Mouse (Mus musculus) liver, embryonic 15.5 days (tissue): ENCODE measurements around the gene Tmem108. TPM values are rescaled to one million over a fixed set of nuclear protein-coding genes. Genes with fewer than 3 reads are reported as not detected.

Source experiments
- ATAC-seq: fragments of 200-750 bp; cut with Nextera tagmentation; 2 replicates; pipeline ENCODE4 v1.8.0; 2017; ENCODE audit warnings: moderate number of reproducible peaks, mild to moderate bottlenecking, moderate library complexity; ENCODE audit not compliant: insufficient read depth
- H3K27ac ChIP-seq: fragments of 300-500 bp; sonication (generic); replicated peaks from 2 replicates; pipeline ENCODE4 v1.5.1; 2015; ENCODE audit warnings: mild to moderate bottlenecking, inconsistent platforms
- H3K27me3 ChIP-seq: fragments of 300-500 bp; sonication (generic); 2 replicates; pipeline ENCODE4 v1.6.1; 2015; ENCODE audit warnings: mild to moderate bottlenecking, inconsistent platforms
- H3K36me3 ChIP-seq: fragments of 300-500 bp; sonication (generic); replicated peaks from 2 replicates; pipeline ENCODE4 v1.6.1; 2015; ENCODE audit warnings: moderate library complexity, mild to moderate bottlenecking, inconsistent platforms
- H3K4me1 ChIP-seq: fragments of 300-500 bp; sonication (generic); replicated peaks from 2 replicates; pipeline ENCODE4 v1.6.1; 2015; ENCODE audit warnings: inconsistent platforms
- H3K4me2 ChIP-seq: fragments of 300-500 bp; sonication (generic); 2 replicates; pipeline ENCODE4 v1.6.1; 2015; ENCODE audit warnings: moderate library complexity, mild to moderate bottlenecking, inconsistent platforms
- H3K4me3 ChIP-seq: fragments of 300-500 bp; sonication (generic); replicated peaks from 2 replicates; pipeline ENCODE4 v1.5.1; 2015; ENCODE audit warnings: mild to moderate bottlenecking, inconsistent platforms
- H3K9ac ChIP-seq: fragments of 300-500 bp; sonication (generic); 2 replicates; pipeline ENCODE4 v1.6.1; 2015; ENCODE audit warnings: moderate library complexity, mild to moderate bottlenecking, inconsistent platforms
- H3K9me3 ChIP-seq: fragments of 300-500 bp; sonication (generic); replicated peaks from 2 replicates; pipeline ENCODE4 v1.6.1; 2016; ENCODE audit warnings: inconsistent platforms
- WGBS: fragments of 180-500 bp; shearing (Covaris S2); methylation state at CpG from one replicate; pipeline ENCODE4 v1.1.7; 2015; ENCODE audit warnings: mixed read lengths; ENCODE audit not compliant: insufficient replicate concordance; 5-methylcytosine and 5-hydroxymethylcytosine counted together
- polyA plus RNA-seq: library from polyadenylated mRNA; unstranded; fragments of >200 nt; fragmentation: Nextera tagmentation; extraction: Ambion mirVana; gene quantifications from 2 replicates; pipeline ENCODE4 v1.2.1, GENCODE M21; 2015

Tmem108 gene
- polyA plus RNA-seq, 1 experiment from 2014 or later = 1.1 TPM

DNA sequence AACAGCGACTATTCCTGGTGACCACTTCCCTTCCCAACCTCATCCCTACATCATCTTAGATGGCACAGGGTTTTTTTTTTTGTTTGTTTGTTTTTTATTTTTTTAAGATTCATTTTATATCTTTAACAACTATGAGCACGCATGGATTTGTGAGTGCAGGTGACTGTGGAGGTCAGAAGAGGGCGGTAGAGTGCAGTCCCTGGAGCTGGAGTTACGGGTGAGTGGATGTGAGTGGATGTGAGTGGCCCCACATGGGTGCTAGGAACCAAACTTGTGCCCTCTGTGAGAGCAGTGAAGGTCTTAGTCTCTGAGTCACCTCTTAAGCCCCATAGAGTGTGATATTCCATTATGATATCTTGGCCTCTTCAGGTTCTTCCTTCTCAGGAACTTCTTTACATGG lies 55.9 kb downstream of the Tmem108 start:
- no peaks in the 10 kb centered on the region for H3K36me3 ChIP-seq
- H3K4me3 ChIP-seq = no peak overlapping the region
- H3K4me2 ChIP-seq = no peak overlapping the region
- 69% methylated on average over 4 of the region's 4 CpGs for WGBS
- no peaks in the 10 kb centered on the region for H3K4me1 ChIP-seq
- no peaks in the 10 kb centered on the region for H3K27me3 ChIP-seq
- ATAC-seq = no peak
- H3K27ac ChIP-seq = no peak overlapping the region
- no peaks in the 10 kb centered on the region for H3K9me3 ChIP-seq
- H3K9ac ChIP-seq = no peak overlapping the region

DNA sequence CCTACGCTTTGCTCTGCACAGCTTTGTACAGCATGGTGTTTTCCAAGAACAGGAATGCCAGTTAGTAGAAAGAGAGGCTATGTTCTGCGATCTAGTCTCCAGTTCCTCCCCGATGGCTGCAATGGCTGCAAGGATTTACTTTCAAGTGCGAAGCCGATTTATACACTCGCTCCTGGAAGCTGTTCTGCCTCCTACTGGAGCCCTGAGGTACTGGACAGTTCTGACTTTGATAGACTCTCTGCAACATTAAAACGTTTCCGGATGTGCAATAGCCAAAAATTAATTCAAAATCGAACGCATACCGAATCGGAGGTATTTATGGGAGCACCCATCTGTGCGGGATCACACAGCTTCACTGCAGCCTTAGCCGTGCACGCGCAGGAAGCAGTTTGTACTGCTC lies 58.6 kb downstream of the Tmem108 start:
- no peak overlapping the region for H3K4me3 ChIP-seq
- H3K36me3 ChIP-seq = no peaks in the 10 kb centered on the region
- no peaks in the 10 kb centered on the region for H3K9me3 ChIP-seq
- H3K4me1 ChIP-seq = no peaks in the 10 kb centered on the region
- WGBS = 77% methylated on average over 16 of the region's 16 CpGs
- no peak overlapping the region for H3K27ac ChIP-seq
- H3K27me3 ChIP-seq = no peaks in the 10 kb centered on the region
- ATAC-seq = no peak
- H3K4me2 ChIP-seq = no peak overlapping the region
- no peak overlapping the region for H3K9ac ChIP-seq

DNA sequence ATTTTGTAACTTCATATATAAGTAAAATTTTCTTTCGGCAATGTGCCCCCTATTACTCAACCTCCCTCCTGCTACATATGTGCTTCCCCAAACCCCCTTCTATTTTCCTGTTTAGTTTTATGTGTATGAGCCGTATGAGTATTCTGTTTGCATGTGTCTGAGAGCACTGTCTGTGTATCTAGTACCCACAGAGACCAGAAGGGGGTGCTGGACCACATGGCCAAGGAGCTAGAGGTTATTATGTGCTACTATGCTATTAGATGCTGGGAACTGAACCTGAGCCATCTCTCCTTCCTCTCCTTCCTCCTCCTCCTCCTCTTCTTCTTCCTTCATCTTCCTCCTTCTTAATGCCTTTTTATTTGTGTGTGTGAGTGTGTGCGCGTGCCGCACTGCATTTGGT lies 59.2 kb downstream of the Tmem108 start:
- 77% methylated on average over 5 of the region's 5 CpGs for WGBS
- Histone ChIP-seq H3K4me2 (no peak overlapping the region), H3K9me3 (no peaks in the 10 kb centered on the region), H3K36me3 (no peaks in the 10 kb centered on the region), H3K27ac (no peak overlapping the region), H3K4me1 (no peaks in the 10 kb centered on the region), H3K9ac (no peak overlapping the region), H3K4me3 (no peak overlapping the region), H3K27me3 (no peaks in the 10 kb centered on the region)
- no peak for ATAC-seq

DNA sequence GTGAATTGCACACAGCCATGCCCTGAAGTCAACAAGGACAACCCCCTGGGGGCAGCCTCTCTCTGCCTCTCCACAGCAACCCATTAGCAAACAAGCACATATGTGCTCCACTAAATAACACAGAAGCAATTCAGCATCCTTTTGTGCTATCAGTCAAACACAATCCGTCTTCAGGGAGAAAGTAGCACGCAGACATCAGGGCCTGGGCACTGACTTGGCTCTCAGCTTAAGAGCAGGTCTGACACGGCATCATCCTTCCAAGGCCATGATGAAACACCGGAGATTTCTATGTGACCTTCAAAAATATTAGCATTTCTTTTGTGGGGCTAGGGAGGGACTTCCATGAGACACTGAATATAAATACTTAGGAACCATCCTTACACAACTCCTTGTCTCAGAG lies 60.2 kb downstream of the Tmem108 start:
- no peak for ATAC-seq
- H3K9me3 ChIP-seq = no peaks in the 10 kb centered on the region
- H3K27me3 ChIP-seq = no peaks in the 10 kb centered on the region
- no peak overlapping the region for H3K27ac ChIP-seq
- H3K4me2 ChIP-seq = no peak overlapping the region
- H3K4me1 ChIP-seq = no peaks in the 10 kb centered on the region
- 64% methylated on average over 4 of the region's 4 CpGs for WGBS
- no peaks in the 10 kb centered on the region for H3K36me3 ChIP-seq
- H3K4me3 ChIP-seq = no peak overlapping the region
- no peak overlapping the region for H3K9ac ChIP-seq

DNA sequence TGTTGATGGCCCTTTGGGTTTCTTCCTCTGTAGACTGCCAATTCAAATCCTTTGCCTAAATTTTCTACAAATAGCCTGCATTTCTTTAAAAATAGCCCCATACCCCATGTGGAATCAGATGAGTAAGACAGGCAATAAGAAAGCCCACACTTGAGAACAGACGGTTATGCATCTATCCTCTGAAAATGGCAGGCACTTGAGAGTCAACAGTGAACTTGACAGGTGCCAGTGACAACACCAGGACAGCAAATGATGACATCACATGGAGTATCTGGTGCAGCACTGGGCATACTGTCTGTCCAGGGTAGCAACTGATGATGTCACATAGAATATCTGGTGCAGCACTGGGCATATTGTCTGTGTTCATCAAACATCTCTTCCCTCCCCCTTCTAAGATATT lies 61.4 kb downstream of the Tmem108 start:
- Histone ChIP-seq H3K27ac (no peak overlapping the region), H3K4me1 (no peaks in the 10 kb centered on the region), H3K9ac (no peak overlapping the region), H3K27me3 (no peaks in the 10 kb centered on the region), H3K9me3 (no peaks in the 10 kb centered on the region), H3K36me3 (no peaks in the 10 kb centered on the region), H3K4me2 (no peak overlapping the region), H3K4me3 (no peak overlapping the region)
- 67% methylated on average over 1 of the region's 1 CpGs for WGBS
- ATAC-seq = no peak

DNA sequence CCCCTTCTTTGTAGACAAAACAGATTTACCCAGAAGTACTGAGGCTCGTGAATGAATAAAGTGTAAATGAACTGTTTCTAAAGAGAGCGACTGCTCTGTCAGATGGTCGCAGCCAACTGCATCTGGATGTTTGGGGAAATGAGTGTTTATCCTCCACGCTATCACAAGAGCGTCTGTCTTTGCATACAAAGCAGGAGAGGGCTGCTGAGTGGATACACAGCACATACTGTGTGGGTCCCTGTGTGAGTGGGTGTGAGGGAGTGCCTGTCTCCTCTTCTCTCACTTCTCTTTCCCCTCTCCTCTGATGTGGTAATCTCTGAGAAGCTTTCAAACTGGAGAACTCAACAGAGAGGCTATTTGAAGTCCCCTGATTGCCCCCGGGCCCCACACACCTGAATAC lies 64.7 kb downstream of the Tmem108 start:
- no peak for ATAC-seq
- no peaks in the 10 kb centered on the region for H3K9me3 ChIP-seq
- no peaks in the 10 kb centered on the region for H3K4me1 ChIP-seq
- H3K27me3 ChIP-seq = no peaks in the 10 kb centered on the region
- WGBS = 60% methylated on average over 6 of the region's 6 CpGs
- H3K4me2 ChIP-seq = no peak overlapping the region
- no peak overlapping the region for H3K27ac ChIP-seq
- H3K36me3 ChIP-seq = no peaks in the 10 kb centered on the region
- H3K9ac ChIP-seq = no peak overlapping the region
- H3K4me3 ChIP-seq = no peak overlapping the region

DNA sequence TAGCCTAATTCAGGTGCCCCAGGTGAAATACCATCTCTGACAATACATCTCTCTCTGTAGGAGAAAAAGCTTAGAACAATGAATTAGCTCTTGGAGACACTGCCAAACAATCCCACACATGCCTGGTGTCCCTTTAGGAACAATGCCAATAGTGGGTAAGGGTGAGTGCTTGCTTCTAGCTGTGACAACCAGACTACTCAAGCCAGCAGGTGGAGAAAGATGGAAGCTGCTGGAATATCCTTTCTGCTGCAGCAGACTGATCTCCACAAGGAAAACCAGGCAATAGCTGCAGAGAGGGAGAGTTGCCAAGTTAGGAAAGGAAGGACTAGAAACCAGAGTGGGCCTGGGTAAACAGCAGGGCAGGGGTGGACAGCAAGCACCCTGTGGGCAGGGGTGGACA lies 67.8 kb downstream of the Tmem108 start:
- no peaks in the 10 kb centered on the region for H3K9me3 ChIP-seq
- no peaks in the 10 kb centered on the region for H3K27me3 ChIP-seq
- H3K4me1 ChIP-seq = no peaks in the 10 kb centered on the region
- ATAC-seq = no peak
- H3K36me3 ChIP-seq = no peaks in the 10 kb centered on the region
- no peak overlapping the region for H3K9ac ChIP-seq
- no peak overlapping the region for H3K4me3 ChIP-seq
- no peak overlapping the region for H3K27ac ChIP-seq
- no peak overlapping the region for H3K4me2 ChIP-seq

DNA sequence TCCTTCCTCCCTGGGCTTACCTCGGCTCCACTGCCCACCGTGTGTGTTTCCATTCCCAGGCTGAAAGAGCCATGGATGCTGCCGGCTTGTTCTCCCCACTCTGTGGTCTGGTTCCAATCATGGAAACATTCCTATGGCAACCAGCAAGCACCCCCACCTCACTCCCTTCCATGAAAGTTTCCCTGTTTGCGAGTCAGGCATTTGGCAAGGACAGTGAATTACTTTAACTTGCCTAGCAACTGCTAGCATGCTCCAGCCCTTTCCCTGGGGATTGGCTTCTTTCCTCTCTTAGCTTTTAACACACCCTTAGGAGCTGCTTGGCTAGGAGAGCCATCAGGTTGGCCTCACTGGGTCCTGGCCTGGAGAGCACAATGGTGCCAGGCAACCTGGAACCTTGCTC lies 68.9 kb downstream of the Tmem108 start:
- no peak overlapping the region for H3K9ac ChIP-seq
- H3K4me2 ChIP-seq = no peak overlapping the region
- no peak overlapping the region for H3K4me3 ChIP-seq
- no peak overlapping the region for H3K27ac ChIP-seq
- no peaks in the 10 kb centered on the region for H3K36me3 ChIP-seq
- H3K4me1 ChIP-seq = no peaks in the 10 kb centered on the region
- no peaks in the 10 kb centered on the region for H3K9me3 ChIP-seq
- H3K27me3 ChIP-seq = no peaks in the 10 kb centered on the region
- ATAC-seq = no peak
- 66% methylated on average over 4 of the region's 4 CpGs for WGBS

DNA sequence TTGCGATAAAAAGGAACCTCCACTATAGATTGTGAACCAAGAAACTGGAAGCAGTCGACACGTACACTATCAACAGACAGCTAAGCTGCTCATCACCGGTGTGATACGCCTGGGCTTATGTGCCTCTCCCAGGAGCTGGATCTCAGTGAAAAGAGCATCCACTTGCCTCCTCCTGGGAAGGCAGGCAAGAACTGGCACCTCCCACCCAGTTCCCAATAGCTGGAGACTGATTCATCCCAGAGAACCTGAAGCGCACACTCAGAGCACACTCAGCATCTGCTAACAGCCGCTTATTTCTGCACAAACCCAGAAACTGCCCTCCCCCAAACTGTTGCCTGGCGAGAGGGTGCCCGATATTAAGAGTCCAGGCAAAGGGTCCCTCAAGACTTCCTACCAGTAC lies 69.8 kb downstream of the Tmem108 start:
- no peak for ATAC-seq
- Histone ChIP-seq H3K9ac (no peak overlapping the region), H3K4me3 (no peak overlapping the region), H3K27ac (no peak overlapping the region), H3K4me2 (no peak overlapping the region), H3K36me3 (no peaks in the 10 kb centered on the region), H3K4me1 (no peaks in the 10 kb centered on the region), H3K27me3 (no peaks in the 10 kb centered on the region), H3K9me3 (no peaks in the 10 kb centered on the region)
- WGBS = 72% methylated on average over 9 of the region's 9 CpGs

DNA sequence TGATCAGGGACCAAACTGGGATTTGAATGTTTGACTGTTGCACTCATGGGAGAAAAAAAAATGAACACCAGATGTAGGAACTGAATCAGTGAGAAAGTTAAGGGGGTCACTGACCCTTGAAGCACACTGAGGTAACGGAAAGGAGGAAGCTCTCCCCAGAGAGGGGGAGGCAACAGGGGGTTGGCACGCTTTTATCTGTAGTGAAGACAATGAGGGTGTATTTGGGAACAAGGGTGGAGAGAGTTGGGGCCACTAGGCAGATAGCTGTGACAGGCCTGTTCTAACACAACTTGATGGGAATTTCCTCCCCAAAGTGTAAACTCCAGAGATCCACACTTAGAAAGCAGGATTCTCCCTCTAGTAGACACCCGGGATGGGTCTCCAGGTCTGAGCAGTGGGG lies 71.2 kb downstream of the Tmem108 start:
- H3K9me3 ChIP-seq = no peaks in the 10 kb centered on the region
- ATAC-seq = no peak
- H3K4me1 ChIP-seq = no peaks in the 10 kb centered on the region
- H3K4me3 ChIP-seq = no peak overlapping the region
- H3K9ac ChIP-seq = no peak overlapping the region
- no peak overlapping the region for H3K27ac ChIP-seq
- H3K36me3 ChIP-seq = no peaks in the 10 kb centered on the region
- 49% methylated on average over 3 of the region's 3 CpGs for WGBS
- no peak overlapping the region for H3K4me2 ChIP-seq
- no peaks in the 10 kb centered on the region for H3K27me3 ChIP-seq

DNA sequence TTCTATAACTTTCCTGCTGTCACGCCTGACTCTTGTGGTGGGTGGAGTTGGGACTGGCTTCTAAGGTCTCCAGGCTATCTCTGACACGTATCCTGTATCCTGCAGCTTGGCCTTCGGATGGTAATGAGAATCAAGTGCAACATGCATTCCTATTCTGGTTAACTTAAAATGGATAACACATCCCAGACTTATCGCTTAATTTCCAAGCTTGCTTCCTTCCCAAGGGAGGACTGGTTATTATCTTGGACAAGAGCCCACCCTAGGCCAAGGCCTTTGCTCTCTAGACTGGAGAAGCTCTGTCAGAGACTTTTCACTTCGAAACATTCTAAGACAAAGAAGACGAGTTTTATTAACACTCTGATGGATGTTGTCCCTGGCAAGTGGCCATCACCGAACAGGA lies 71.9 kb downstream of the Tmem108 start:
- Histone ChIP-seq H3K36me3 (no peaks in the 10 kb centered on the region), H3K9ac (no peak overlapping the region), H3K4me2 (no peak overlapping the region), H3K4me1 (no peaks in the 10 kb centered on the region), H3K27ac (no peak overlapping the region), H3K27me3 (no peaks in the 10 kb centered on the region), H3K4me3 (no peak overlapping the region), H3K9me3 (no peaks in the 10 kb centered on the region)
- no peak for ATAC-seq
- WGBS = 57% methylated on average over 7 of the region's 7 CpGs

DNA sequence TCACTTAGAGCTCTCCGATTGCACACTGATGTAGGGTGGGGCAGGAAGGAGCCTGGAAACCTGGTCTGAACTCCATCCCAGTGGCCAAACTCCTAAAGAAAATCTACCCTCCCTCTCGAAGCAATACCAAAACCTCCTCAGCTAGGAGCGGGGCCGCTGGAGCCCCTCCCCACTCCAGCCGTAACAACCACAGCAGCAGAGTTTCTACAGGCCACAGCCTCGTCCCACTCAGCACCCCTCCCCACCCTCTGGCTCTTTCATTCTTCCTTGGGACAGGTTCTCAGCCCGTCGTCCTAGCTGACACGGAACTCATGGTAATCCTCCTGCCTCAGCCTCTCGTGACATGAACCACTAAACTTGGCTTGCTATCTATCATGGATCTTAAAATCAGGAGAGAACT lies 72.6 kb downstream of the Tmem108 start:
- Histone ChIP-seq H3K9ac (no peak overlapping the region), H3K9me3 (no peaks in the 10 kb centered on the region), H3K36me3 (no peaks in the 10 kb centered on the region), H3K4me2 (no peak overlapping the region), H3K4me3 (no peak overlapping the region), H3K4me1 (no peaks in the 10 kb centered on the region), H3K27me3 (no peaks in the 10 kb centered on the region), H3K27ac (no peak overlapping the region)
- 68% methylated on average over 10 of the region's 10 CpGs for WGBS
- no peak for ATAC-seq
